Mouse (Mus musculus) CH12.LX (cell line): ENCODE measurements at regions not wholly inside any gene's neighbourhood (a gene's known extent, or its start where the extent isn't known, plus 50 kb on each side); places are given as distances from the start of the nearest gene placed in this dataset.

ENCODE experiments used
- BHLHE40 ChIP-seq: IDR thresholded peaks from 2 replicates; pipeline ENCODE4 v1.6.1; 2011; ENCODE audit warnings: mild to moderate bottlenecking, low read depth, low read length, improper control_type of control experiment
- CTCF ChIP-seq, 2 experiments: IDR thresholded peaks in 1 of 2; conservative IDR thresholded peaks in 1 of 2; 2 replicates each; pipeline ENCODE4 v1.5.1; 2011 to 2012; ENCODE audit warnings: low read depth in 2 of 2, low read length in 2 of 2, improper control_type of control experiment in 1 of 2, inconsistent platforms in 1 of 2, mild to moderate bottlenecking in 1 of 2, moderate library complexity in 1 of 2
- EP300 ChIP-seq: IDR thresholded peaks from 2 replicates; pipeline ENCODE4 v1.6.1; 2011; ENCODE audit warnings: low read length, improper control_type of control experiment
- HCFC1 ChIP-seq: IDR thresholded peaks from 2 replicates; pipeline ENCODE4 v1.6.1; 2012; ENCODE audit warnings: low read depth, mild to moderate bottlenecking, inconsistent platforms, low read length, improper control_type of control experiment
- KAT2A ChIP-seq: IDR thresholded peaks from 2 replicates; pipeline ENCODE4 v1.6.1; 2012; ENCODE audit warnings: low read length, improper control_type of control experiment, inconsistent platforms; ENCODE audit not compliant: insufficient replicate concordance
- MAFK ChIP-seq: IDR thresholded peaks from 2 replicates; pipeline ENCODE4 v1.6.1; 2011; ENCODE audit warnings: low read length, improper control_type of control experiment; ENCODE audit not compliant: insufficient replicate concordance
- MYC ChIP-seq: IDR thresholded peaks from 2 replicates; pipeline ENCODE4 v1.6.1; 2011; ENCODE audit warnings: low read depth, mild to moderate bottlenecking, improper control_type of control experiment, low read length
- NELFE ChIP-seq: IDR thresholded peaks from 2 replicates; pipeline ENCODE4 v1.6.1; 2011; ENCODE audit warnings: low read depth, low read length, improper control_type of control experiment
- NRF1 ChIP-seq: IDR thresholded peaks from 2 replicates; pipeline ENCODE4 v1.6.1; 2014; ENCODE audit warnings: low read depth, mild to moderate bottlenecking, inconsistent platforms, low read length, improper control_type of control experiment, moderate library complexity
- POLR2A ChIP-seq: IDR thresholded peaks from 2 replicates; pipeline ENCODE4 v1.6.1; 2011; ENCODE audit warnings: low read depth, mild to moderate bottlenecking, improper control_type of control experiment, low read length
- USF1 ChIP-seq: IDR thresholded peaks from 2 replicates; pipeline ENCODE4 v1.6.1; 2014; ENCODE audit warnings: low read depth, mild to moderate bottlenecking, inconsistent platforms, low read length, improper control_type of control experiment

DNA sequence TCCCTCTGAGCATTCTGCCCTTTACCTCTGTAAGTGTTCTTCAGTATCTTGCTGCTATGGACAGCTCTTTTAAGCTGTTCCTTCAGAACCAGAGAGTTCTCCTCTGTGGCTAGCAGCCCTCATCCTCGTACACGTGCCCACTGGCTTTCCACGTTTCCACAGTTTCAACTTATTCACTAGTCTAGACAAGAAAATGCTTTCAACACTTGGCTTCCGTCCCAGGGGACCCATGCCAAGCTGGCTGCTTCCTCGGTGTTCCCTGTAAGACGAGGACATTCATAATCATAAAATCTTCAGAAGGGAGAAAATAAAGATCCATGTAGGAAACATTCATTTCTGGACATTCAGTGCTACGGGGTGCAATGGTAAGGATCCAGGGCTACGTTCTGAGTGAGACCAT lies 101.9 kb upstream of the 4930467E23Rik start:
- TF ChIP-seq CTCF (conservative IDR thresholded peaks at IDR 0.05 in 1 of 2, IDR thresholded peaks at IDR 0.05 in 1 of 2; ENCODE audit: low read depth in 2 of 2, low read length in 2 of 2) (no peak), MYC (no peak), USF1 (no peak), MAFK (no peak), EP300 (no peak), POLR2A (no peak), NELFE (no peak), NRF1 (no peak), BHLHE40 (no peak), HCFC1 (no peak), KAT2A (no peak)
